Mouse (Mus musculus): ENCODE measurements around the gene Brd3. TPM values are rescaled to one million over a fixed set of nuclear protein-coding genes. Genes with fewer than 3 reads are reported as not detected.

The Brd3 gene
- polyA plus RNA-seq, 1 experiment: 28.6 TPM

DNA sequence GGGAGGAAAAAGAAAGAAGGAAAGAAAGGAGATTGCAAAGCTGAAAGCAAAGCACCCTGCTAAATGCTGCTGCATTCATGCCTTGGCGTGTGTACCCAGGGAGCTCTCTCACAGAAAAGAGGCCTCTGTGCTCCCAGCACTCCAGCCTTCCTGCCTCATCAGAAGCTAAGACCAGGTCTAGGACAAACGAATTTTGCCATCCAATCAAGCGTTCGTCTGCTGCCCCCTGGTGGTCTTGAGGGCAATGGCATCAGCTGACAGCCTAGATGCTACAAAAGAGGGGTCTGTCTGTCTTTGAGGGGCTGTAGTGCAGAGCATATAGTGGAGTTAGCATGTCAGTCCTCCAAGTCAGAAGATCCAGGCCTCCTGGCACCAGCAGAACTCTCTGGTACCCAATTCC lies 79.4 kb downstream of the Brd3 start:
- TF ChIP-seq CTCF (IDR thresholded peaks at IDR 0.05; ENCODE audit: borderline replicate concordance, insufficient read depth, low read depth, low read length) (peak; percentile 98), POLR2A (IDR thresholded peaks at IDR 0.05; ENCODE audit: borderline replicate concordance, insufficient read depth, low read length) (no peak)
- DNase-seq: peak; percentile 71 to 86
- Histone ChIP-seq H3K4me3 (replicated peaks; ENCODE audit: insufficient read depth, low read depth, low read length) (no peak overlapping the region), H3K27ac (ENCODE audit: insufficient read depth, low read length) (no peak overlapping the region), H3K27me3 (ENCODE audit: control insufficient read depth, insufficient read depth, low read length) (no peaks in the 10 kb centered on the region), H3K4me1 (ENCODE audit: control insufficient read depth, insufficient read depth, low read length) (no peaks in the 10 kb centered on the region)
- 2% methylated on average over 4 of the region's 4 CpGs for WGBS

DNA sequence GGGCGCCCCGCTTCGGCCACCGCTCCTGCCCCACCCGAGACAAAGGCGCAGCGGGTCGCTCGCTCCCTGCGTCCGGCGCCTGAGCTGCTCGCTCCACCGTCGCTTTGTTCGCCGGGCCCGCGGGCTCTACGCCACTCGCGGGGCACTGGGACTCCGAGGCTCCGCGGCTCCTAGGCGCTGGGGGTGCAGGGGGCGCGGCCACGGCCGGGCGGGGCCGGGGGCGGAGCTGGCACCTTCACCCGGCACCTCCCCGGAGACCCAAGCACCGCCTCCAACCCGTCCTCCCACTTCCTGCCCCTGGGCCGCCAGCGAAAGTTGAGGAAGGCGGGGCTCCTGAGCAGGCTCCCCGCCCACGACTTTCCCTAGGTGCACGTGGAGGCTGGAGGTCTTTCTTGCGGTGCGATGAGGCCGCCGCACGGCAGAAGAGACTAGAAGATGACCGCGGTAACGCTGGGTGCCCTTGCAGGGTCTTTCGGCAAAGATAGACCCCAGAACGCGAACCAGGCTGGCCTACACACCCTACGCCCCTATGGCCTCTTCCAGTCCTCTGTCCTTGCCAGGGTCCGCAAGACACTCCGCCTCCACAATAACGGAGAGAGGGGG lies 80.5 kb downstream of the Brd3 start, which contains the start of gene Vav2:
Gene Vav2 (minus strand): TSS at position 179 of the 603 bp plus-strand sequence.
- TF ChIP-seq POLR2A (IDR thresholded peaks at IDR 0.05; ENCODE audit: borderline replicate concordance, insufficient read depth, low read length) (no peak), CTCF (IDR thresholded peaks at IDR 0.05; ENCODE audit: borderline replicate concordance, insufficient read depth, low read depth, low read length) (no peak)
- Histone ChIP-seq H3K4me1 (ENCODE audit: control insufficient read depth, insufficient read depth, low read length) (no peaks in the 10 kb centered on the region), H3K27me3 (ENCODE audit: control insufficient read depth, insufficient read depth, low read length) (no peaks in the 10 kb centered on the region), H3K4me3 (replicated peaks; ENCODE audit: insufficient read depth, low read depth, low read length) (peak within 1 kb of the TSS; percentile 52), H3K27ac (ENCODE audit: insufficient read depth, low read length) (no peak within 1 kb of the TSS)
- peak; percentile 67 to 73 for DNase-seq
- WGBS: 4% methylated on average over 56 of the region's 58 CpGs

DNA sequence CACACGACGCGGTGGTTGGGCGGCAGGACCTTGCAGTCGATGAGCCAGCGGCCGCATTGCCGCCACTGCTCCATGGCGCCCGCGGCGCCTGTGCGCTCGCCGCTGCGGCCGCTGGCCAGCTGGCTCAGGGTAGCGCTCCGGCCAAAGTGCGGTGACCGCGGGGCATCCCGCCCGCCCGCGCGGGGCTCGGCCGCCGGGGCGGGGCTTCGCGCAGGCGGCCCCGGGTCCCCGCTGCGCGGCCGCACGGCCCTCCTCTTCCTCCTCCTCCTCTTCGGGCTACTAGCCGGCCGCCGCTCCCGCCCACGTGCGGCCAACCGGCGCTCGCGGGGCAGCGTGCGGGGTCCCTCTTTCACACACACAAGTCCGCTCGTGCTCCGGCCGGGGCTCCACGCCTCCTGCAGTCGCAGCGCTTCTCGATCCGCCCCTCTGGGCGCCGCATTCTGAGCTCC lies 81.0 kb downstream of the Brd3 start:
- no peaks in the 10 kb centered on the region for H3K4me1 ChIP-seq (ENCODE audit: control insufficient read depth, insufficient read depth, low read length)
- TF ChIP-seq CTCF (IDR thresholded peaks at IDR 0.05; ENCODE audit: borderline replicate concordance, insufficient read depth, low read depth, low read length) (no peak), POLR2A (IDR thresholded peaks at IDR 0.05; ENCODE audit: borderline replicate concordance, insufficient read depth, low read length) (no peak)
- peak in 1 of 2 experiments; percentile 49 for DNase-seq
- 1% methylated on average over 62 of the region's 64 CpGs for WGBS
- peak overlapping the region; percentile 52 for H3K4me3 ChIP-seq (replicated peaks; ENCODE audit: insufficient read depth, low read depth, low read length)
- no peak overlapping the region for H3K27ac ChIP-seq (ENCODE audit: insufficient read depth, low read length)
- H3K27me3 ChIP-seq (ENCODE audit: control insufficient read depth, insufficient read depth, low read length): no peaks in the 10 kb centered on the region

DNA sequence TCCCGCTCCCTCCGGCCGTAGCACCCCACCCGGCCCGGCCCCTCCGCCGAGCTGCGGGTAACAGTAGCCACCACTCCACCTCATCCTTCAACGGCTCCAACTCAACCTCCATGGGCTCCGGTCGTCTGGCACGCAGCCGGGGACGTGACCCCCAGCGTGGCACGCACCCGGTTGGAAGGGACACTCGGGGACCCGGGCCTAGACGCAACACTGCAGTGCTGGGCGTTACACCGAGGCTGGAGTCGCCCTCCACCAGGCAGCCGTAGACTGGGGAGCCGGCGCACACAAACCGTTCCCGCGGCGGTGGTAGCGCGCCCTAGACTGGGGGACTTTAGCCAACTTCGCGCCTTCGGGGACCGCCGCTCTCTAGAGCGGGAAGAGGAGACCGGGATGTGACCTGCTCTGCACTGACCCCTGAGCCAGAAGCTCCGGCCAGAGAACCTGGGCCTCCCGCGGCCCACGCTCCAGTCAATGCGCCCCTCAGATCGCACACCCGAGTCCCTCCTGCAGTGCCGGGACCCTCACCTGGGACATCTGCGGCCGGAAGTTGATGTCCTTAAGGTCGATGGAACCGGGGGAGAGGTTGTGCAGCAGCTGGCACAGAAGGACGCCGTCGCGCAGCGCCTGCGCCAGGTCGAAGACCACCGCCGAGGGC lies 81.6 kb downstream of the Brd3 start:
- WGBS: under 1% methylated on average over 54 of the region's 60 CpGs
- Histone ChIP-seq H3K4me1 (ENCODE audit: control insufficient read depth, insufficient read depth, low read length) (peaks cover 4% of the 10 kb centered on the region), H3K27ac (ENCODE audit: insufficient read depth, low read length) (no peak overlapping the region), H3K27me3 (ENCODE audit: control insufficient read depth, insufficient read depth, low read length) (no peaks in the 10 kb centered on the region), H3K4me3 (replicated peaks; ENCODE audit: insufficient read depth, low read depth, low read length) (peak overlapping the region; percentile 48)
- DNase-seq: peak; percentile 21 to 37
- TF ChIP-seq POLR2A (IDR thresholded peaks at IDR 0.05; ENCODE audit: borderline replicate concordance, insufficient read depth, low read length) (no peak), CTCF (IDR thresholded peaks at IDR 0.05; ENCODE audit: borderline replicate concordance, insufficient read depth, low read depth, low read length) (no peak)

DNA sequence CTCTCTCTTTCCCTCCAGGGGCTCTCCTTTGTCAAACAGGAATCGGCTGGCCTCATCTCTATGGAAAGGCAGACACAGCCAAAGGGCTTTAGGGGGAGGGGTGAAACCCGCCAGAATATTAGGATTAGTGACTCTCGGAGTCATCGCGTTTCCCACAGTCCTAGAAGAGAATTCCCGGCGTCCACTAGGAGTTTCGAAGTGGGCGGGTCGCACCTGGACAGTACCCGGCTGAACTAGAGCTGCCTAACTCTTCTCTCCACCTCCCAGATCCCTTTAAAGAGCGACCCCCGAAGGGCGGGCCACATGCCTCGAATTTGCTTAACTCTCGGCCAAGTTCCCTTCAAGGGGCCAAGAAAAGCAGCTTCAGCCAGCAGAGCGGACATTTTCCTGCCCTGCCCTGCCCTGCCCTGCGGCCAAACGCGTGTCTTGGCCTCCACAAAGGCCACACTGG lies 82.3 kb downstream of the Brd3 start:
- Histone ChIP-seq H3K27ac (ENCODE audit: insufficient read depth, low read length) (no peak overlapping the region), H3K4me1 (ENCODE audit: control insufficient read depth, insufficient read depth, low read length) (peaks cover 4% of the 10 kb centered on the region), H3K27me3 (ENCODE audit: control insufficient read depth, insufficient read depth, low read length) (no peaks in the 10 kb centered on the region), H3K4me3 (replicated peaks; ENCODE audit: insufficient read depth, low read depth, low read length) (peak overlapping the region; percentile 17)
- peak in 1 of 2 experiments; percentile 24 for DNase-seq
- TF ChIP-seq CTCF (IDR thresholded peaks at IDR 0.05; ENCODE audit: borderline replicate concordance, insufficient read depth, low read depth, low read length) (no peak), POLR2A (IDR thresholded peaks at IDR 0.05; ENCODE audit: borderline replicate concordance, insufficient read depth, low read length) (no peak)
- WGBS: 8% methylated on average over 20 of the region's 20 CpGs

DNA sequence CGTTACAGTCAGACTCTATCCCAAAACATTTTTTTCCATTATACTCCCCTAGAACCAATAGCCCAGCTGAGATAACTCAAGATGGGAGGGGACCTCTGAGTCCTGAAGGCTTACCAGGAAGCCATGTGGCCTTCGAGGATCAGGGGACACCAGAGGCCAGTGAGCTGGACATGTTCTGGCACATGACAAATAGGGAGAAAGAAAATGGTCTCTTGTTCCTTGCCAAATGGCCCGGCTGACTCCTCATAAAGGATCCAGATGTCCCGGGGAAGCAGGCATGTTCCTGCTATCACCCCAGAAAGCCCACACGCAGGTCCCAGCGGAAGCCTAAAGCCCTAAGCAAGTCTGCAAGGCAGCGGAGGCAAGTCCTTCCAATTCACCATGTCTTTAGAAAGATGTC lies 83.9 kb downstream of the Brd3 start:
- Histone ChIP-seq H3K27me3 (ENCODE audit: control insufficient read depth, insufficient read depth, low read length) (no peaks in the 10 kb centered on the region), H3K4me1 (ENCODE audit: control insufficient read depth, insufficient read depth, low read length) (peaks cover 4% of the 10 kb centered on the region), H3K27ac (ENCODE audit: insufficient read depth, low read length) (no peak overlapping the region), H3K4me3 (replicated peaks; ENCODE audit: insufficient read depth, low read depth, low read length) (no peak overlapping the region)
- DNase-seq: no peak
- TF ChIP-seq POLR2A (IDR thresholded peaks at IDR 0.05; ENCODE audit: borderline replicate concordance, insufficient read depth, low read length) (no peak), CTCF (IDR thresholded peaks at IDR 0.05; ENCODE audit: borderline replicate concordance, insufficient read depth, low read depth, low read length) (no peak)
- WGBS: 79% methylated on average over 7 of the region's 7 CpGs

DNA sequence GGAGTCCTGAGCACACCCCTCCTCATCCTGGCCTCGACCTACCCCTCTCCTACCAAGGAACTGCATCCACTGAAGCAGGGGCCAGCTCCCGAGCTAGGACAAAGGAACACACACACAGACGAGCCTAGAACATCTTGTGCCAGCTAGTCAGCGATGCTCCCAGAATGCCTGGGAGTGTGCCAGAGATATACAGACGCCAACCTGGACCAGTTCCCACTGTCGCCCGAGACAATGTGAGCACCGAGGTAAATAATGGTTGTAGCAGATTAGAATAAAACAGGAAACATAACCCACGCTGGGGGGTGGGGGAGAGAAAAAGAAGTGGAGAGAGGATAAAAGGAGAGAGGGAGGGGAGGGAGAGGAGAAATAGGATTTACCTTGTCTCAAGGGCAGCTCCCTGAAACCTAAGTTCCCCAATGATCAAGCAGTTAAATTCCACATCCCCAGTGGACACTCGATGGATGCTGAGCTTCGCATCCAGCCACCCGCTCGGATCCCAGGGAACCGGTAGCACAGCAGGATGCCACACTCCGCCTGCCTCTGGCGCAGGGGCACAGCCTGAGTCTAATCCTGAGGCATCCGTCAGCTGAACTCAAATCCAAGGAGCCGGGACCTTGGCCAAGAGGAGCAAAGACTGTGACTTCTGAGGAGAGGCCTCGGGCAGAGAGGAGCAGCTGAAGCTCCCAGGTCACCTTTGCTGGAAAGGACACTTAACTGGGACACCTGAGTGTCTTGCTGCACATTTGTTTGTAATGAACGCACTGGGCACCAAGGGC lies 86.0 kb downstream of the Brd3 start:
- DNase-seq: peak; percentile 72 to 79
- 10% methylated on average over 20 of the region's 20 CpGs for WGBS
- TF ChIP-seq CTCF (IDR thresholded peaks at IDR 0.05; ENCODE audit: borderline replicate concordance, insufficient read depth, low read depth, low read length): no peak
- no peak for TF ChIP-seq POLR2A (IDR thresholded peaks at IDR 0.05; ENCODE audit: borderline replicate concordance, insufficient read depth, low read length)
- Histone ChIP-seq H3K27me3 (ENCODE audit: control insufficient read depth, insufficient read depth, low read length) (no peaks in the 10 kb centered on the region), H3K4me1 (ENCODE audit: control insufficient read depth, insufficient read depth, low read length) (peaks cover 14% of the 10 kb centered on the region), H3K27ac (ENCODE audit: insufficient read depth, low read length) (no peak overlapping the region), H3K4me3 (replicated peaks; ENCODE audit: insufficient read depth, low read depth, low read length) (no peak overlapping the region)
